Mouse (Mus musculus): ENCODE data around the gene Gm49361. TPM values are rescaled to one million over a fixed set of nuclear protein-coding genes. Genes with fewer than 3 reads are reported as not detected.
A peak's percentile ranks its signal among the peaks of the same experiment; 100 is the strongest.

Gene Gm49361
- total and polyA plus RNA-seq, 2 experiments: not detected

GRCm38 (mm10) chr14:57740651-57741050 is 5.3 kb downstream of the Gm49361 start:
- Histone ChIP-seq H3K4me1 (ENCODE audit: control insufficient read depth, insufficient read depth, low read length) (peaks cover 9% of the 10 kb centered on the region), H3K36me3 (ENCODE audit: control insufficient read depth, insufficient read depth, low read length) (no peaks in the 10 kb centered on the region), H3K4me3 (ENCODE audit: insufficient read depth, low read depth, low read length) (no peak overlapping the region), H3K27me3 (ENCODE audit: control insufficient read depth, insufficient read depth, low read length) (no peaks in the 10 kb centered on the region), H3K9ac (ENCODE audit: low read depth, low read length) (no peak overlapping the region), H3K27ac (replicated peaks; ENCODE audit: insufficient read depth, low read depth, low read length) (no peak overlapping the region), H3K79me2 (ENCODE audit: control insufficient read depth, insufficient read depth, low read length) (peaks cover 67% of the 10 kb centered on the region)
- 74% methylated on average over 8 of the region's 8 CpGs for WGBS
- no peak for DNase-seq (ENCODE audit: extremely low read depth, low read depth, low spot score)
- TF ChIP-seq CTCF (IDR thresholded peaks at IDR 0.05; ENCODE audit: low read depth, low read length): no peak
- TF ChIP-seq POLR2A (IDR thresholded peaks at IDR 0.05; ENCODE audit: extremely low read depth, insufficient read depth, low read length): no peak

DNA sequence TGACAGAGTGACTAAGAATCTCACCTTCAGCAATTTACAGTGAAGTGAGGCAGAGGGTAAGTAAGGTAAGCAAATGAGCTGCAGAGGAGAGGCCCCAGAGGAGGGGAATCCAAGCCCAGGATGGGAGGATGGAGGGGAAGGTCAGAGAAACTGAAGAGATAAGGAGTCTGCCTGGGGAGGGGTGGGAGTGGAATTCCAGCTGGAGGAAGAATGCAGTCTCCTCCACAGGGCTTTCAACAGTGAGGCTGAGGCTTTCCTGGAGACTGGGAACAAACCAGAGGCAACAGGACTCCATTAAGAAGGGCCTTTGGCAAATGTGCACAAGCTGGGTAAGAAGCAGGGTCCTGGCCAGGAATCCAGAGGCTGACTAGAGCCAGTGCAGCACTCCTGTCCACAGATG is 8.8 kb downstream of the Gm49361 start:
- TF ChIP-seq CTCF (IDR thresholded peaks at IDR 0.05; ENCODE audit: low read depth, low read length) (no peak), POLR2A (IDR thresholded peaks at IDR 0.05; ENCODE audit: extremely low read depth, insufficient read depth, low read length) (no peak)
- Histone ChIP-seq H3K27ac (replicated peaks; ENCODE audit: insufficient read depth, low read depth, low read length) (no peak overlapping the region), H3K79me2 (ENCODE audit: control insufficient read depth, insufficient read depth, low read length) (peaks cover 61% of the 10 kb centered on the region), H3K4me1 (ENCODE audit: control insufficient read depth, insufficient read depth, low read length) (peaks cover 4% of the 10 kb centered on the region; the same call in 1 of the 2 replicates), H3K27me3 (ENCODE audit: control insufficient read depth, insufficient read depth, low read length) (no peaks in the 10 kb centered on the region), H3K36me3 (ENCODE audit: control insufficient read depth, insufficient read depth, low read length) (no peaks in the 10 kb centered on the region; the same call in 1 of the 2 replicates), H3K9ac (ENCODE audit: low read depth, low read length) (no peak overlapping the region), H3K4me3 (ENCODE audit: insufficient read depth, low read depth, low read length) (no peak overlapping the region)
- DNase-seq (ENCODE audit: extremely low read depth, low read depth, low spot score): no peak

DNA sequence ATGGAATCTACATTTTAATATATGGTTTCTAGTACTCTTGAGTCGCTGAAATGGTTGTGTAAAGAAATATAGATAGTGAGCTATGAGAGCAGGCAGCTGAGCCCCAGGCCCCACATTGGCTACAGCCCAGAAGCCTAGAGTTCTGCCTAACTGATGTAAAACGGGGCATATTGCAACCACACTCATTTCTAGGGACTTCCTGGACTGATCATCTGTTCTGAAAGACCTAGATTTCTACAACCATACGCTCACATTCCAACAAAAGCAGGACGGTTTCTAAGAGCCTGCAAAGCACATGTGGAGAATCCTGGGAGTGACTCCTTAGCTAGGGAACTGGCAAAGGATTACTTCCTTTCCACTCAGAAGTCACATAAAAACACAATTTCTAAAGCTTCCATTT is 9.8 kb downstream of the Gm49361 start:
- Histone ChIP-seq H3K9ac (ENCODE audit: low read depth, low read length) (no peak overlapping the region), H3K79me2 (ENCODE audit: control insufficient read depth, insufficient read depth, low read length) (peaks cover 56% of the 10 kb centered on the region), H3K36me3 (ENCODE audit: control insufficient read depth, insufficient read depth, low read length) (no peaks in the 10 kb centered on the region; the same call in 1 of the 2 replicates), H3K27ac (replicated peaks; ENCODE audit: insufficient read depth, low read depth, low read length) (no peak overlapping the region), H3K27me3 (ENCODE audit: control insufficient read depth, insufficient read depth, low read length) (no peaks in the 10 kb centered on the region), H3K4me3 (ENCODE audit: insufficient read depth, low read depth, low read length) (no peak overlapping the region), H3K4me1 (ENCODE audit: control insufficient read depth, insufficient read depth, low read length) (peaks cover 2% of the 10 kb centered on the region; the same call in 1 of the 2 replicates)
- no peak for TF ChIP-seq CTCF (IDR thresholded peaks at IDR 0.05; ENCODE audit: low read depth, low read length)
- TF ChIP-seq POLR2A (IDR thresholded peaks at IDR 0.05; ENCODE audit: extremely low read depth, insufficient read depth, low read length): no peak
- no peak for DNase-seq (ENCODE audit: extremely low read depth, low read depth, low spot score)
- 67% methylated on average over 4 of the region's 4 CpGs for WGBS

DNA sequence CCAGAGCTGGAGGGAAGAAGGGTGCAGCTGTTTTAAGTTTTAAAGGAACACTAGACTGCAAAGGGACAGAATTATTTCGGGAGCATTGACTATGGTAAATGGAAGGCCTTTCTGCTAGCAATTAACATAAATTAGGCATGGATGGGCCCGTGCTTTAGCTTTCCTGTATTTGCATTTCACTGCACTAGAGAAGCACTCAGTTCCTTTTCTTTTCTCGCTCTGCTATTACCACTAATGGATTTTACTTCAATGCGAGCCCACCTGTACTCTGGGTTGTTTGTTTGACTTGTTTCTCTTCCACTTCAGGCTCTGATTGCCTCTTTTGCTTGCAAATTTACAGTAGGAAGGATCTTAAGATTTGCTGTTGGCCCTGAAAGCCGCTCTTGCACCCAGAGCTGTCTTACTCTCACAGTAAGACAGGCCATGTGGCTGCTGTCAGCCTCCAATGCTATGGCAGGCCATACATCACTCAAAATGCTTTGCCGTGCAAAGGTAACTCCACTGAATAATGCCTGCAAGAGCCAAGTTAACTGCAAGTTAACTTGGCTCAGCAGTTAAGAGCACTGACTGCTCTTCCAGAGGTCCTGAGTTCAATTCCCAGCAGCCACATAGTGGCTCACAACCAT is 13.1 kb downstream of the Gm49361 start:
- Histone ChIP-seq H3K27ac (replicated peaks; ENCODE audit: insufficient read depth, low read depth, low read length) (no peak overlapping the region), H3K36me3 (ENCODE audit: control insufficient read depth, insufficient read depth, low read length) (no peaks in the 10 kb centered on the region; the same call in 1 of the 2 replicates), H3K79me2 (ENCODE audit: control insufficient read depth, insufficient read depth, low read length) (peaks cover 30% of the 10 kb centered on the region), H3K4me1 (ENCODE audit: control insufficient read depth, insufficient read depth, low read length) (peaks cover 2% of the 10 kb centered on the region; the same call in 1 of the 2 replicates), H3K27me3 (ENCODE audit: control insufficient read depth, insufficient read depth, low read length) (no peaks in the 10 kb centered on the region), H3K9ac (ENCODE audit: low read depth, low read length) (no peak overlapping the region), H3K4me3 (ENCODE audit: insufficient read depth, low read depth, low read length) (no peak overlapping the region)
- no peak for DNase-seq (ENCODE audit: extremely low read depth, low read depth, low spot score)
- no peak for TF ChIP-seq CTCF (IDR thresholded peaks at IDR 0.05; ENCODE audit: low read depth, low read length)
- no peak for TF ChIP-seq POLR2A (IDR thresholded peaks at IDR 0.05; ENCODE audit: extremely low read depth, insufficient read depth, low read length)
- 94% methylated on average over 6 of the region's 6 CpGs for WGBS

- 60% methylated on average over 9 of the region's 9 CpGs for WGBS
- Histone ChIP-seq H3K79me2 (ENCODE audit: control insufficient read depth, insufficient read depth, low read length) (peaks cover 19% of the 10 kb centered on the region), H3K27ac (replicated peaks; ENCODE audit: insufficient read depth, low read depth, low read length) (peak overlapping the region; percentile 24; the same call in 1 of the 2 replicates), H3K36me3 (ENCODE audit: control insufficient read depth, insufficient read depth, low read length) (no peaks in the 10 kb centered on the region; the same call in 1 of the 2 replicates), H3K4me3 (ENCODE audit: insufficient read depth, low read depth, low read length) (no peak overlapping the region), H3K4me1 (ENCODE audit: control insufficient read depth, insufficient read depth, low read length) (no peaks in the 10 kb centered on the region; the same call in 1 of the 2 replicates), H3K9ac (ENCODE audit: low read depth, low read length) (no peak overlapping the region), H3K27me3 (ENCODE audit: control insufficient read depth, insufficient read depth, low read length) (no peaks in the 10 kb centered on the region)
- DNase-seq (ENCODE audit: extremely low read depth, low read depth, low spot score): no peak
- TF ChIP-seq POLR2A (IDR thresholded peaks at IDR 0.05; ENCODE audit: extremely low read depth, insufficient read depth, low read length) (no peak), CTCF (IDR thresholded peaks at IDR 0.05; ENCODE audit: low read depth, low read length) (no peak)
Measured at GRCm38 (mm10) chr14:57730527-57730926, 15.4 kb downstream of the Gm49361 start.

DNA sequence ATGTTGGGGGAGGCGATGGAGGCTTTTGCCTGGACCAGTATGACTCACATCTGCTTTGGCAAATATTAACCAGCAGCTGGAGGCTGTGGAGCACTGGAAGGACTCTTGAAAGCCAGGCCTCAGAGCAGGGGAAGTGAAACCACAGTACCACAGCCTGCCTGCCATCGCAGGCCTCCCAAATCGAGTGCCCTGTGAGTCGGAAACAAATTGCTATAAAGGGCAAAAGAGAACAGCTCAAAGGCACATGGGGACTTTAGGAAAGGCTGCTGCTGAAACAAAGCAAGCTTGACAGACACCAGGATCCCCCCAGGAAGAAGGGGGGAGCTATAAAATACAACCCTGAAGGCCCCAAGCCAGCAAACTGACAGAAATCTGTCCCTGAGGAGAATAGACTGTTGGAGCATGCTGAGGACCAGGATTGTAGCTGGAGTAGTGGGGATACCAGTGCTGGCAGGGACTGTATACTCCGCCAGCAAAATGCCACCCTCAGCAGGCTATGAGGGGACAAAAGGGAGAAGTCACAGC is 15.9 kb downstream of the Gm49361 start:
- WGBS: 21% methylated on average over 5 of the region's 5 CpGs
- no peak for TF ChIP-seq CTCF (IDR thresholded peaks at IDR 0.05; ENCODE audit: low read depth, low read length)
- TF ChIP-seq POLR2A (IDR thresholded peaks at IDR 0.05; ENCODE audit: extremely low read depth, insufficient read depth, low read length): no peak
- peak; percentile 40 for DNase-seq (ENCODE audit: extremely low read depth, low read depth, low spot score)
- no peaks in the 10 kb centered on the region; the same call in 1 of the 2 replicates for H3K4me1 ChIP-seq (ENCODE audit: control insufficient read depth, insufficient read depth, low read length)
- H3K4me3 ChIP-seq (ENCODE audit: insufficient read depth, low read depth, low read length): no peak overlapping the region
- no peak overlapping the region for H3K9ac ChIP-seq (ENCODE audit: low read depth, low read length)
- no peaks in the 10 kb centered on the region for H3K27me3 ChIP-seq (ENCODE audit: control insufficient read depth, insufficient read depth, low read length)
- H3K27ac ChIP-seq (replicated peaks; ENCODE audit: insufficient read depth, low read depth, low read length): peak overlapping the region; percentile 24
- H3K79me2 ChIP-seq (ENCODE audit: control insufficient read depth, insufficient read depth, low read length): peaks cover 19% of the 10 kb centered on the region
- H3K36me3 ChIP-seq (ENCODE audit: control insufficient read depth, insufficient read depth, low read length): no peaks in the 10 kb centered on the region; the same call in 1 of the 2 replicates
